Mouse (Mus musculus): ENCODE measurements at regions not wholly inside any gene's neighbourhood (a gene's known extent, or its start where the extent isn't known, plus 50 kb on each side); places are given as distances from the start of the nearest gene placed in this dataset.

DNA sequence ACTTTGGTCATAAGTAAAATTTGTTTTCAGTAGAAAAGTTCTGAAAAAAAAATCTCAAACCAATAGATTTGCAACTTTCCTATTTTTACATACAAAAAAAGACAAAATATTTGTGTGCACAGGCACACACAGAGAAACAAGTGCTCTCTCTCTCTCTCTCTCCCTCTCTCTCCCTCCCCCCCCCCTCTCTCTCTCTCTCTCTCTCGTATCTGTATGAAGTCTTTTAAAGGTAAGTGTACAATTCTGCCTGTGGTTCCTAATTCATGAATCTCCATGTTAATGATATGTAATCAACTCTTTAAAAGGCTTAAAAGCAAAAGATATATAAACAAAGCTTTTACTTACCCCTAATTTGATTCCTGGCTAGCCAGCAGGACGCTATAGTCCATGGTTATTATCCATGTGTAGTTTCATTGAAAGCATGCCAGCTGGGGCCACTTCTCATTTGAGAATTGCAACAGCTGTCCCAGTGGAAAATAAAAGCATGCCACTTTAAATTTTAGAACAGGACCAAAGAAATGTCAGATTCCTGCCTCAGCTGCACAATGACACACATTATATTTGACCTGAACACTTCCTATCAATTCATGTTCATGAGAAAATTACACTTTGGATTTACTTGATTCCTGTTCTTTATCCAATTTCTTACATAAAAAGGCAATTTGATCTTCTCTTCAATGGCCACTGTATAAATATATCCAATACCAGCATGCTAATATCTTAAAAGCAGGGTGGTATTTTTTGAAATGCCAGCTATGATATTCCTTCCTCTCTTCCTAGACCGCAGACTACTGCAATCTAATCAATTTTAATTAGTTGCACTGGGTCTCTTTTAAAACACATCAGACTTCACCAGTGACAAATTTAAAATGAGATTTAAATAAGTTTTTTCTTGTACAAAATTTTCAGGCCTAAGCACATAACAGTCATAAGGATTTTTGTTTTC is 766.0 kb upstream of the Pfkp start:
- in situ Hi-C loops (cut with MboI; ENCODE audit: low sequenced_read_pairs in 2 of 2, unreplicated experiment in 2 of 2), result no loop called here
- Histone ChIP-seq H3K9me3 (ENCODE audit: control insufficient read depth, insufficient read depth, low read depth, low read length) (no peaks in the 10 kb centered on the region), H3K36me3 (ENCODE audit: control insufficient read depth, insufficient read depth, low read length, poor library complexity, severe bottlenecking) (no peaks in the 10 kb centered on the region), H3K9ac (ENCODE audit: insufficient read depth, low read depth, low read length, poor library complexity, severe bottlenecking) (no peak overlapping the region), H3K4me1 (ENCODE audit: control insufficient read depth in 2 of 2, insufficient read depth in 2 of 2, low read length in 2 of 2, poor library complexity in 1 of 2) (no peaks in the 10 kb centered on the region), H3K27ac (ENCODE audit: insufficient read depth, low read depth, low read length, poor library complexity, severe bottlenecking) (no peak overlapping the region), H3K4me3 (ENCODE audit: insufficient read depth in 1 of 2, low read depth in 1 of 2, low read length in 2 of 2, poor library complexity in 1 of 2, severe bottlenecking in 1 of 2) (no peak overlapping the region)
- no peak for DNase-seq (ENCODE audit: low read depth, low spot score)
- no peak for TF ChIP-seq CHD2 (IDR thresholded peaks at IDR 0.05; ENCODE audit: low read depth, low read length)
- no peak for TF ChIP-seq ZC3H11A (IDR thresholded peaks at IDR 0.05; ENCODE audit: borderline replicate concordance, low read depth, low read length)
- TF ChIP-seq HCFC1 (IDR thresholded peaks at IDR 0.05; ENCODE audit: borderline replicate concordance, insufficient read depth, low read length), result no peak
- TF ChIP-seq ZNF384 (IDR thresholded peaks at IDR 0.05; ENCODE audit: low read depth, low read length), result no peak
- TF ChIP-seq MAFK (IDR thresholded peaks at IDR 0.05; ENCODE audit: insufficient read depth, low read depth, low read length), result no peak

DNA sequence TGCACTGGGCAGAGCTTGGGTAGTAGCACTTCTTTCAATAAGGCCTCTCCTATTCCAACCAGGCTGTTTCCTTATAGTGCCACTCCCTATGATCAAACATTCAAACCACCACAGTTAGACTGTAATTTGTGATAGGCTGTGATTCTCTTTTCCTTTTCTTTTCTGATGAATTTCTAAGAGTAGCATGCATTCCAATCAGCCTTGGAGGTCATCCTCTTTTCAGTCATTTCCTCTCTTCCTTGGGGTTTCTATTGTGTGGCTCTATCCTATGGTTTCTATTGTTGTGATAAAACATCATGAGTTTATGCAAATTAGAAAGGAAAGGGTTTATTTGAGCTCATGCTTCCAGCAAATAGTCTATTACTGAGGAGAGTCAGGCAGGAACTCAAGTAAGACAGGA is 774.9 kb upstream of the Adarb2 start:
- in situ Hi-C loops (cut with MboI; ENCODE audit: low sequenced_read_pairs in 2 of 2, unreplicated experiment in 2 of 2), result no loop called here
- Histone ChIP-seq H3K9me3 (ENCODE audit: control insufficient read depth, insufficient read depth, low read depth, low read length) (no peaks in the 10 kb centered on the region), H3K27ac (ENCODE audit: insufficient read depth, low read depth, low read length, poor library complexity, severe bottlenecking) (no peak overlapping the region), H3K36me3 (ENCODE audit: control insufficient read depth, insufficient read depth, low read length, poor library complexity, severe bottlenecking) (no peaks in the 10 kb centered on the region), H3K9ac (ENCODE audit: insufficient read depth, low read depth, low read length, poor library complexity, severe bottlenecking) (no peak overlapping the region), H3K4me1 (ENCODE audit: control insufficient read depth in 2 of 2, insufficient read depth in 2 of 2, low read length in 2 of 2, poor library complexity in 1 of 2) (peaks cover 0 to 2% of the 10 kb centered on the region in 2 experiments; a peak in 1 of 4 replicates), H3K4me3 (ENCODE audit: insufficient read depth in 1 of 2, low read depth in 1 of 2, low read length in 2 of 2, poor library complexity in 1 of 2, severe bottlenecking in 1 of 2) (no peak overlapping the region)
- peak; percentile 13 for DNase-seq (ENCODE audit: low read depth, low spot score)
- TF ChIP-seq HCFC1 (IDR thresholded peaks at IDR 0.05; ENCODE audit: borderline replicate concordance, insufficient read depth, low read length), result no peak

DNA sequence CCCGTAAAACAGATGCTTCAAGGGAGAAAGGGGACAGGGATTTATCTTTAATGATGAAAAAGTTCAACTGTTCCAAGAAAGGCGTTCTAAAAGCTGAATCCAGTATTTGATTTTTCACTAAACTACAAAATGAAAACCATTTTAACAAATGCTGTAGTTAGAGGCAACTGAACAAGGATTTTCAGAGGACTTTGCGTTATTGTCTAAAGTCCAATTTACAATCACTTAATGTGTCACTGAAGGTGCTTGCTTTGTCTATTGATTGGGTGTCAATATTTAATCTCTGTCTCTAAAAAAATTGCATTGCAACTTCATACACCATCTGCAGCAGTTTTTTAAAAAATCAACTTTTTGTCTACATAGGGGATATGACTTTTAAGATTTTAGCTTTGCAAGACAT is 773.4 kb upstream of the Adarb2 start:
- H3K4me3 ChIP-seq (ENCODE audit: insufficient read depth in 1 of 2, low read depth in 1 of 2, low read length in 2 of 2, poor library complexity in 1 of 2, severe bottlenecking in 1 of 2), result no peak overlapping the region
- H3K27ac ChIP-seq (ENCODE audit: insufficient read depth, low read depth, low read length, poor library complexity, severe bottlenecking), result no peak overlapping the region
- in situ Hi-C loops (cut with MboI; ENCODE audit: low sequenced_read_pairs in 2 of 2, unreplicated experiment in 2 of 2), result no loop called here
- no peaks in the 10 kb centered on the region for H3K36me3 ChIP-seq (ENCODE audit: control insufficient read depth, insufficient read depth, low read length, poor library complexity, severe bottlenecking)
- H3K4me1 ChIP-seq (ENCODE audit: control insufficient read depth in 2 of 2, insufficient read depth in 2 of 2, low read length in 2 of 2, poor library complexity in 1 of 2), result peaks cover 0 to 2% of the 10 kb centered on the region in 2 experiments; a peak in 1 of 4 replicates
- TF ChIP-seq CHD2 (IDR thresholded peaks at IDR 0.05; ENCODE audit: low read depth, low read length) (no peak), ZC3H11A (IDR thresholded peaks at IDR 0.05; ENCODE audit: borderline replicate concordance, low read depth, low read length) (no peak), ZNF384 (IDR thresholded peaks at IDR 0.05; ENCODE audit: low read depth, low read length) (no peak)
- no peaks in the 10 kb centered on the region for H3K9me3 ChIP-seq (ENCODE audit: control insufficient read depth, insufficient read depth, low read depth, low read length)
- no peak for DNase-seq (ENCODE audit: low read depth, low spot score)
- H3K9ac ChIP-seq (ENCODE audit: insufficient read depth, low read depth, low read length, poor library complexity, severe bottlenecking), result no peak overlapping the region

DNA sequence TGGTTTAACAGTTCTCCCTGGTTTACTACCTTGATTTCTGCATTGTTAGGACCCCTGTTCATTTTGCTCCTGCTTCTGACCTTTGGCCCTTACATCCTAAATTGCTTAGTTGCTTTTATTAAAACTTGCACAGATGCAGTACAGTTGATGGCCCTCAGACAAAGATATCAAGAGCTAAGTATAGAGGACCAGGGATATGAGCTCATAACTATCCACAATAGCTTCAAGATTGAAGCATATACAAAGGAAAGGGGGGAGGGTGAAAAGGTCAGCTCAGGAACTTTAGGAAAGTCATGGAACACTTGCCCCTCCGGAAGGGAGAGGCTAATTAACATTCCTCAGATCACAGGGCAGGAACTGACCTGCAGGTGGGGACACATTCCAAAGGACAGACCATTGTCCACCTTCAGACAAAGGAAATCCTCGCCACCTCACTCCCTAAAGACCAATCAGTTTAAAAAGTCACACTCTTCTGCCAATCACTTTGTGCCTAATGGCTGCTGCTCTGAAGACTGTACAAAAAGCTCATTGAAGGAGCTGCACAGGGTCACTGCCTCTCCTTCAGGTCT is 751.1 kb upstream of the Adarb2 start:
- H3K9me3 ChIP-seq (ENCODE audit: control insufficient read depth, insufficient read depth, low read depth, low read length), result no peaks in the 10 kb centered on the region
- no peak overlapping the region for H3K27ac ChIP-seq (ENCODE audit: insufficient read depth, low read depth, low read length, poor library complexity, severe bottlenecking)
- peaks cover 2% of the 10 kb centered on the region; the same call in 1 of the 2 replicates for H3K36me3 ChIP-seq (ENCODE audit: control insufficient read depth, insufficient read depth, low read length, poor library complexity, severe bottlenecking)
- in situ Hi-C loops (cut with MboI; ENCODE audit: low sequenced_read_pairs in 2 of 2, unreplicated experiment in 2 of 2), result no loop called here
- H3K4me3 ChIP-seq (ENCODE audit: insufficient read depth in 1 of 2, low read depth in 1 of 2, low read length in 2 of 2, poor library complexity in 1 of 2, severe bottlenecking in 1 of 2), result no peak overlapping the region
- H3K4me1 ChIP-seq (ENCODE audit: control insufficient read depth in 2 of 2, insufficient read depth in 2 of 2, low read length in 2 of 2, poor library complexity in 1 of 2), result no peaks in the 10 kb centered on the region
- no peak overlapping the region for H3K9ac ChIP-seq (ENCODE audit: insufficient read depth, low read depth, low read length, poor library complexity, severe bottlenecking)
- TF ChIP-seq CHD2 (IDR thresholded peaks at IDR 0.05; ENCODE audit: low read depth, low read length) (no peak), HCFC1 (IDR thresholded peaks at IDR 0.05; ENCODE audit: borderline replicate concordance, insufficient read depth, low read length) (no peak), ZNF384 (IDR thresholded peaks at IDR 0.05; ENCODE audit: low read depth, low read length) (no peak), MAFK (IDR thresholded peaks at IDR 0.05; ENCODE audit: insufficient read depth, low read depth, low read length) (no peak), ZC3H11A (IDR thresholded peaks at IDR 0.05; ENCODE audit: borderline replicate concordance, low read depth, low read length) (no peak)
- DNase-seq (ENCODE audit: low read depth, low spot score), result no peak

Data from ES-E14 (cell line).